ENCODE assay signal across 19 mouse cellular contexts in genomic region chr2:65203699-65204098, GRCm38 (mm10). TPM values are rescaled to one million over a fixed set of nuclear protein-coding genes. Genes with fewer than 3 reads are reported as not detected.
A peak's percentile ranks its signal among the peaks of the same experiment; 100 is the strongest.
DNase-seq lines count a peak whose midpoint lies in the region; ATAC-seq lines count a peak whose summit lies in the region.
"Had no signal": no experiment of that assay in that cellular context is flagged by ENCODE, and none has a peak within 500 bp of the region (broad histone marks: within the 10 kb centered on the region; RNA-seq: fewer than 3 reads in every experiment).

No protein-coding gene starts in this region.

- DNase-seq in heart, adult 11 months, result peak; percentile 86
- DNase-seq in heart, postnatal 25 days (ENCODE audit: low spot score), result no peak
- peak; percentile 66 for DNase-seq in kidney, adult 9 months
- DNase-seq in kidney, adult 8-10 months, result no peak
- peak; percentile 52 for DNase-seq in 3T3-L1 (ENCODE audit: low read depth, low spot score)
- DNase-seq in kidney, postnatal 10 days, result peak; percentile 54
- no peak for DNase-seq in left cerebral cortex, postnatal 36 days (ENCODE audit: low spot score in 2 of 2)
- DNase-seq: adrenal gland, adult 8-10 months; adrenal gland, postnatal 25 days; B cell, adult 2 months; cerebellum, adult 18-20 months; cerebellum, adult 9-10 months; cerebellum, postnatal 14 days; gastrocnemius, postnatal 10 days; gastrocnemius, postnatal 36 days; heart, postnatal 36 days had no signal

- intact Hi-C loops in heart, postnatal 25 days (cut with DNase I), result no loop called here
- intact Hi-C loops in left cerebral cortex, postnatal 36 days (cut with DNase I), result no loop called here

- no peak for ATAC-seq in cerebellum, adult (ENCODE audit: insufficient number of reproducible peaks, low FRiP score, low TSS enrichment)
- ATAC-seq: forebrain, embryonic 16.5 days; hindbrain, embryonic 16.5 days had no signal

RNA-seq across cellular contexts. Expression of gene Cobll1, which starts 35.5 kb away (rescaled TPM):
- 10 to 100 TPM; 56.6 to 61.6 TPM for total RNA-seq in heart, postnatal 25 days (2021)
- 1 to 10 TPM; 6.3 to 8.1 TPM for total RNA-seq in left cerebral cortex, postnatal 36 days (2021)

Comparison
In these comparisons a context has a peak if more than half of its experiments do, and no peak if none do; other contexts are left out.
1. DNase-seq: peak in heart, adult 11 months (single experiment), kidney, adult 9 months (single experiment), 3T3-L1 (single experiment) and kidney, postnatal 10 days (single experiment); none in heart, postnatal 25 days (single experiment), kidney, adult 8-10 months (0 of 2) and left cerebral cortex, postnatal 36 days (0 of 2).
2. RNA of gene Cobll1, which starts 35.5 kb away (total RNA-seq): 56.6 to 61.6 TPM in heart, postnatal 25 days; 6.3 to 8.1 TPM in left cerebral cortex, postnatal 36 days; every median in the first group is over 4 times any median in the second.